Mouse (Mus musculus) heart, embryonic 14.5 days (tissue): ENCODE measurements around the gene Cd2. TPM values are rescaled to one million over a fixed set of nuclear protein-coding genes. Genes with fewer than 3 reads are reported as not detected.

Experiments used
- ATAC-seq: fragments of 200-750 bp; cut with Nextera tagmentation; 2 replicates; pipeline ENCODE4 v1.8.0; 2017; ENCODE audit warnings: low read depth, moderate TSS enrichment; ENCODE audit not compliant: insufficient number of reproducible peaks, insufficient read depth, low FRiP score
- H3K27ac ChIP-seq, 2 experiments: fragments of 200-500 bp in 1 of 2; fragments of 300-500 bp in 1 of 2; sonication (generic) in 1 of 2; replicated peaks in 1 of 2; 2 replicates each; pipeline ENCODE4 v1.5.1; 2012 to 2014; ENCODE audit warnings: low read depth in 2 of 2, low read length in 2 of 2, control low read depth in 1 of 2, mild to moderate bottlenecking in 1 of 2, mixed read lengths in 1 of 2; ENCODE audit not compliant: control insufficient read depth in 1 of 2, insufficient read depth in 1 of 2
- H3K27me3 ChIP-seq: fragments of 300-500 bp; sonication (generic); 2 replicates; pipeline ENCODE4 v1.6.1; 2014; ENCODE audit warnings: mild to moderate bottlenecking, low read length, control low read depth; ENCODE audit not compliant: control insufficient read depth, insufficient read depth
- H3K36me3 ChIP-seq: fragments of 300-500 bp; sonication (generic); 2 replicates; pipeline ENCODE4 v1.6.1; 2014; ENCODE audit warnings: mild to moderate bottlenecking, control low read depth, low read length, mixed read lengths; ENCODE audit not compliant: control insufficient read depth, insufficient read depth
- H3K4me1 ChIP-seq, 2 experiments: fragments of 200-500 bp in 1 of 2; fragments of 300-500 bp in 1 of 2; sonication (generic) in 1 of 2; 2 replicates each; pipeline ENCODE4 v1.6.1; 2012 to 2014; ENCODE audit warnings: low read length in 2 of 2, control low read depth in 1 of 2, mixed read lengths in 1 of 2; ENCODE audit not compliant: control insufficient read depth in 2 of 2, insufficient read depth in 2 of 2
- H3K4me2 ChIP-seq: fragments of 300-500 bp; sonication (generic); 2 replicates; pipeline ENCODE4 v1.6.1; 2014; ENCODE audit warnings: mild to moderate bottlenecking, low read length
- H3K4me3 ChIP-seq, 2 experiments: fragments of 200-500 bp in 1 of 2; fragments of 300-500 bp in 1 of 2; sonication (generic) in 1 of 2; 2 replicates each; pipeline ENCODE4 v1.5.1; 2012 to 2014; ENCODE audit warnings: low read length in 2 of 2, mild to moderate bottlenecking in 2 of 2, control low read depth in 1 of 2, low read depth in 1 of 2, moderate library complexity in 1 of 2; ENCODE audit not compliant: control insufficient read depth in 1 of 2, insufficient read depth in 1 of 2
- H3K9ac ChIP-seq: fragments of 300-500 bp; sonication (generic); 2 replicates; pipeline ENCODE4 v1.6.1; 2014; ENCODE audit warnings: mild to moderate bottlenecking, low read length
- H3K9me3 ChIP-seq: fragments of 300-500 bp; sonication (generic); 2 replicates; pipeline ENCODE4 v1.6.1; 2016; ENCODE audit warnings: low read length, control low read depth; ENCODE audit not compliant: control insufficient read depth
- WGBS: fragments of 180-500 bp; shearing (Covaris S2); extraction: QIAGEN DNeasy Blood & Tissue Kit; methylation state at CpG from one replicate; pipeline ENCODE4 v1.1.7; 2014; 5-methylcytosine and 5-hydroxymethylcytosine counted together
- polyA plus RNA-seq: library from polyadenylated mRNA; unstranded; fragments of >200 nt; fragmentation: Nextera tagmentation; extraction: Ambion mirVana; gene quantifications from 2 replicates; pipeline ENCODE4 v1.2.1, GENCODE M21; 2014

Cd2 gene
- polyA plus RNA-seq, 1 experiment from 2014 or later: not detected

GRCm38 (mm10) chr3:101293571-101294135 lies 5.9 kb upstream of the Cd2 start:
- no peaks in the 10 kb centered on the region for H3K27me3 ChIP-seq
- no peak overlapping the region for H3K4me2 ChIP-seq
- no peak overlapping the region for H3K4me3 ChIP-seq
- 77% methylated on average over 8 of the region's 8 CpGs for WGBS
- ATAC-seq: no peak
- no peak overlapping the region for H3K9ac ChIP-seq
- H3K9me3 ChIP-seq: no peaks in the 10 kb centered on the region
- no peaks in the 10 kb centered on the region for H3K36me3 ChIP-seq
- H3K4me1 ChIP-seq: peaks cover 2 to 6% of the 10 kb centered on the region in 2 experiments; a peak in 1 of 4 replicates
- no peak overlapping the region for H3K27ac ChIP-seq

GRCm38 (mm10) chr3:101292611-101293010 lies 4.9 kb upstream of the Cd2 start:
- ATAC-seq: no peak
- no peak overlapping the region for H3K4me3 ChIP-seq
- H3K4me1 ChIP-seq: peaks cover 2 to 6% of the 10 kb centered on the region in 2 experiments; a peak in 1 of 4 replicates
- H3K9ac ChIP-seq: no peak overlapping the region
- 85% methylated on average over 5 of the region's 5 CpGs for WGBS
- H3K36me3 ChIP-seq: no peaks in the 10 kb centered on the region
- H3K4me2 ChIP-seq: no peak overlapping the region
- no peak overlapping the region for H3K27ac ChIP-seq
- no peaks in the 10 kb centered on the region for H3K27me3 ChIP-seq
- no peaks in the 10 kb centered on the region for H3K9me3 ChIP-seq

GRCm38 (mm10) chr3:101290587-101291520 lies 3.1 kb upstream of the Cd2 start:
- Histone ChIP-seq H3K36me3 (no peaks in the 10 kb centered on the region), H3K4me1 (peaks cover 2 to 6% of the 10 kb centered on the region in 2 experiments; a peak in 1 of 4 replicates), H3K9me3 (no peaks in the 10 kb centered on the region), H3K9ac (no peak overlapping the region), H3K4me3 (no peak overlapping the region), H3K27me3 (no peaks in the 10 kb centered on the region), H3K4me2 (no peak overlapping the region), H3K27ac (no peak overlapping the region)
- no peak for ATAC-seq
- 76% methylated on average over 19 of the region's 19 CpGs for WGBS

DNA sequence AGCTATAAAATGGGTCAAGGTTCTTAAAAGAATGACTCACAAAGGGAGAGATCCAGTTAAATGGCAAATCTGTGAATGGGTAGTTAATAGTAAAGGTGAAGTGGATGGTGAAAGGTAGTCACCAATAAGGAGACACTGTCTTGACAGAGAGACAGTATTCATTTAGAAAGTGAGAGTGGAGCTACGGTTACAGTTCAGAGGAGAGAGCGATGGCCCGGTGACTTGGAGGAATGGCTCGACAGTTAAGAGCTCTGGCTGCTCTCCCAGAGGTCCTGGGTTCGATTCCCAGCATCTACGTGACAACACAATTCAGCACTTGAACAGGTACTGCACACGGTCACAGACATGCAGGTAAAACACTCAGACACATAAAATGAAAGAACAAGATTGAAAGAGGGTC lies 2.3 kb upstream of the Cd2 start:
- 83% methylated on average over 7 of the region's 7 CpGs for WGBS
- Histone ChIP-seq H3K27me3 (no peaks in the 10 kb centered on the region), H3K9me3 (no peaks in the 10 kb centered on the region), H3K4me2 (no peak overlapping the region), H3K9ac (no peak overlapping the region), H3K4me1 (peaks cover 2 to 3% of the 10 kb centered on the region in 2 experiments; a peak in 1 of 4 replicates), H3K36me3 (no peaks in the 10 kb centered on the region), H3K27ac (no peak overlapping the region), H3K4me3 (no peak overlapping the region)
- ATAC-seq: no peak

- no peak overlapping the region for H3K4me3 ChIP-seq
- 83% methylated on average over 3 of the region's 3 CpGs for WGBS
These were observed 1.7 kb upstream of the Cd2 start for GRCm38 (mm10) chr3:101289406-101289805.

GRCm38 (mm10) chr3:101286336-101287325 lies 1.1 kb downstream of the Cd2 start:
- Histone ChIP-seq H3K27me3 (no peaks in the 10 kb centered on the region), H3K4me1 (no peaks in the 10 kb centered on the region; a peak in 1 of 4 replicates), H3K4me2 (no peak overlapping the region), H3K9me3 (no peaks in the 10 kb centered on the region), H3K4me3 (no peak overlapping the region), H3K27ac (no peak overlapping the region), H3K9ac (no peak overlapping the region), H3K36me3 (no peaks in the 10 kb centered on the region)
- no peak for ATAC-seq
- WGBS: 88% methylated on average over 12 of the region's 12 CpGs

More at GRCm38 (mm10) chr3:101289406-101289805, 1.7 kb upstream of the Cd2 start:
- H3K9ac ChIP-seq: no peak overlapping the region
- H3K9me3 ChIP-seq: no peaks in the 10 kb centered on the region
- no peaks in the 10 kb centered on the region for H3K27me3 ChIP-seq
- ATAC-seq: no peak
- no peaks in the 10 kb centered on the region for H3K36me3 ChIP-seq
- H3K4me1 ChIP-seq: no peaks in the 10 kb centered on the region
- no peak overlapping the region for H3K27ac ChIP-seq
- no peak overlapping the region for H3K4me2 ChIP-seq

DNA sequence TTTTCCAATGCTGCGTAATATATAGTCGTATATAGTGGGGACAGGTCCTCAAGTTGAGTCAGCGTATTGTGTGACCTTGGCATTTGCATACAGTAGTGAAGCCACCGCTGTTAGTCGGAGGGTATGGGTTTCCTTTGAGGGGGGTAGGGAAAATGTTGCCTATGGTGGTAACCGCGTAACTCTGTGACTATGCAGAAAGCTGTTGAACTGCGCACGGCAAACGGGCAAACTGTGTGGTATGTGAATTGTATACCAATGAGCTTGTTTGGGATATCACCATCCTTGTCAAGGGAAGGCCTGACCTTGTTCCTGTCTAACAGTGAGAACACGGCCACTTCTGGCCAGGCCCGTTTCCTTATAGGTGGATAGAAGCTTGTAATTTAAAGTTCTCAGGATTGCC lies 1.9 kb downstream of the Cd2 start:
- ATAC-seq: no peak
- Histone ChIP-seq H3K4me3 (no peak overlapping the region), H3K36me3 (no peaks in the 10 kb centered on the region), H3K9ac (no peak overlapping the region), H3K9me3 (no peaks in the 10 kb centered on the region), H3K27ac (no peak overlapping the region), H3K4me1 (peaks cover 0 to 4% of the 10 kb centered on the region in 2 experiments; a peak in 2 of 4 replicates), H3K27me3 (no peaks in the 10 kb centered on the region), H3K4me2 (no peak overlapping the region)
- WGBS: 90% methylated on average over 12 of the region's 12 CpGs
